Mouse (Mus musculus): Measurements from ENCODE around the gene Cyp8b1. TPM values are rescaled to one million over a fixed set of nuclear protein-coding genes. Genes with fewer than 3 reads are reported as not detected.

The Cyp8b1 gene
- total and polyA plus RNA-seq, 2 experiments from 2014 or later: not detected

- Histone ChIP-seq H3K27ac (ENCODE audit: low read depth, low read length) (no peak overlapping the region), H3K9me3 (ENCODE audit: low read length) (no peaks in the 10 kb centered on the region), H3K4me3 (ENCODE audit: low read depth, low read length) (no peak overlapping the region), H3K27me3 (ENCODE audit: insufficient read depth, low read length) (no peaks in the 10 kb centered on the region; the same call in 1 of the 2 replicates), H3K4me2 (ENCODE audit: low read depth, low read length, poor library complexity, severe bottlenecking) (no peak overlapping the region), H3K4me1 (ENCODE audit: insufficient read depth, low read length) (no peaks in the 10 kb centered on the region), H3K9ac (replicated peaks; ENCODE audit: low read length, poor library complexity, severe bottlenecking) (no peak overlapping the region), H3K36me3 (ENCODE audit: insufficient read depth, low read length) (no peaks in the 10 kb centered on the region)
- 86% methylated on average over 9 of the region's 9 CpGs for WGBS
- TF ChIP-seq CTCF (IDR thresholded peaks at IDR 0.05): no peak
- DNase-seq (ENCODE audit: low spot score) (no peak), ATAC-seq (ENCODE audit: low FRiP score) (no peak)
Observed at GRCm38 (mm10) chr9:121924901-121925560, 8.9 kb upstream of the Cyp8b1 start.

DNA sequence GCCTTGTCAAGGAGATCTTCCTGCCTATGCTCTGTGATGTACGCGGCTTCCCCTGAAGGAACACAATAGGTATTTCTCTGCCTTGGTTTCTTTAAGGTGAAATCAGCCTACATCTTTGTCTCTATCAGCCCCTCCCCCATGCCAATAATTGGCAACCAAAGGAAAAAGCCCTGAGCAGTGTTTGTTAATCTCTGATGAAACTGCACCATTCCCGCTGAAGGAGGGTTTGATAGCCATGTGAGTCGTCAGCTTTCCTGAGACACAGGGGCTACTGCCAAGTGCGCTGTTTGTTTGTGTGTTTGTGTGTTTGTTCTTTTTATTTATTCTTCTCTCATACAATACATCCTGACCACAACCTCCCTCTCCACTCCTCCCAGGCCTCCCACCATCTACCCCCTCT lies 7.8 kb upstream of the Cyp8b1 start:
- no peak for TF ChIP-seq CTCF (IDR thresholded peaks at IDR 0.05)
- WGBS: 65% methylated on average over 5 of the region's 5 CpGs
- H3K4me2 ChIP-seq (ENCODE audit: low read depth, low read length, poor library complexity, severe bottlenecking): no peak overlapping the region
- H3K9ac ChIP-seq (replicated peaks; ENCODE audit: low read length, poor library complexity, severe bottlenecking): no peak overlapping the region
- no peak for ATAC-seq (ENCODE audit: low FRiP score)
- no peaks in the 10 kb centered on the region; the same call in 1 of the 2 replicates for H3K27me3 ChIP-seq (ENCODE audit: insufficient read depth, low read length)
- H3K4me3 ChIP-seq (ENCODE audit: low read depth, low read length): no peak overlapping the region
- no peaks in the 10 kb centered on the region for H3K9me3 ChIP-seq (ENCODE audit: low read length)
- H3K36me3 ChIP-seq (ENCODE audit: insufficient read depth, low read length): no peaks in the 10 kb centered on the region
- no peak overlapping the region for H3K27ac ChIP-seq (ENCODE audit: low read depth, low read length)
- no peak for DNase-seq (ENCODE audit: low spot score)
- H3K4me1 ChIP-seq (ENCODE audit: insufficient read depth, low read length): no peaks in the 10 kb centered on the region

DNA sequence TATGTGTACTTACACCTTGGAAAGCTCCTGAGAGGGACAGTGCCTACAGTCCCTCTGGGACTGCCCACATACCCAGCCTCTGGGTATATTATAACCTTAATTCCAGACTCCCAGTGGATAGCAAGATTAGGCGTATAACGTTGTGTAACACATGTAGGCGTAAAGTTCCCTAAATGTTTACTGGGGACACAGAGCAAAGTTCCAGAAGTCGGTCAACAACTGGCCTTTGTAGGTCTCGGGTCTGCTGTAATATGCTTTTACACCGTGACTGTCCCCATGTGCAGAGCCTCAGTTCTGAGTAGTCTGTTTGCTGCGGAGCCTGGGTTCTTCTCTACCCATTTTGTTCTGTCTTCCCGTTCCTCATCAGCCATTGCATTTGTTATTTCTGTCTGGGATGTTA lies 7.3 kb upstream of the Cyp8b1 start:
- no peak for ATAC-seq (ENCODE audit: low FRiP score)
- WGBS: 89% methylated on average over 8 of the region's 8 CpGs

GRCm38 (mm10) chr9:121919027-121919501 lies 3.0 kb upstream of the Cyp8b1 start:
- Histone ChIP-seq H3K9ac (replicated peaks; ENCODE audit: low read length, poor library complexity, severe bottlenecking) (no peak overlapping the region), H3K27me3 (ENCODE audit: insufficient read depth, low read length) (no peaks in the 10 kb centered on the region), H3K4me1 (ENCODE audit: insufficient read depth, low read length) (no peaks in the 10 kb centered on the region), H3K36me3 (ENCODE audit: insufficient read depth, low read length) (no peaks in the 10 kb centered on the region), H3K9me3 (ENCODE audit: low read length) (no peaks in the 10 kb centered on the region), H3K27ac (ENCODE audit: low read depth, low read length) (no peak overlapping the region), H3K4me2 (ENCODE audit: low read depth, low read length, poor library complexity, severe bottlenecking) (no peak overlapping the region), H3K4me3 (ENCODE audit: low read depth, low read length) (no peak overlapping the region)
- no peak for ATAC-seq (ENCODE audit: low FRiP score)
- 81% methylated on average over 10 of the region's 10 CpGs for WGBS
- TF ChIP-seq CTCF (IDR thresholded peaks at IDR 0.05): no peak
- DNase-seq (ENCODE audit: low spot score): no peak

More for the DNA sequence above, 7.3 kb upstream of the Cyp8b1 start:
- no peak for DNase-seq (ENCODE audit: low spot score)
- H3K27me3 ChIP-seq (ENCODE audit: insufficient read depth, low read length): no peaks in the 10 kb centered on the region; the same call in 1 of the 2 replicates
- TF ChIP-seq CTCF (IDR thresholded peaks at IDR 0.05): no peak
- H3K4me3 ChIP-seq (ENCODE audit: low read depth, low read length): no peak overlapping the region
- H3K4me1 ChIP-seq (ENCODE audit: insufficient read depth, low read length): no peaks in the 10 kb centered on the region
- no peak overlapping the region for H3K27ac ChIP-seq (ENCODE audit: low read depth, low read length)
- no peaks in the 10 kb centered on the region for H3K9me3 ChIP-seq (ENCODE audit: low read length)
- no peak overlapping the region for H3K9ac ChIP-seq (replicated peaks; ENCODE audit: low read length, poor library complexity, severe bottlenecking)
- H3K4me2 ChIP-seq (ENCODE audit: low read depth, low read length, poor library complexity, severe bottlenecking): no peak overlapping the region
- no peaks in the 10 kb centered on the region for H3K36me3 ChIP-seq (ENCODE audit: insufficient read depth, low read length)

DNA sequence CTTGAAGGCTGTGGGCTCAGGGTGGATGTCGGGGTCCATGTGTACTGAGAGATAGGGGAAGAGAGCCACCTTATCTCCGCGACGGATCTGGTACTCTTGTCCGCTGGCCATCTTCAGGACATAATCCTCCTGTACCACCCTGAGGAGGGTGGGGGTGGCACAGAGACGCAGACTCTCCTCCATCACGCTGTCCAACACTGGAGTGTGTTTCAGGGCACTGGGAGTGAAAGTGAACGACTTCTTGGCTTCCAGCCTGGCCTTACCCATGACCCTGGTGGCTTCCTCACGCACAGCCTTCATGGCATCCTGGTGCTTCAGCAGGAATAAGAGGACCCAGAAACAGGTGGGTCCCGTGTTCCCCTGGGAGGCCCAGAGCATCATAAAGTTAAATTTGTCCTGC lies 1.0 kb downstream of the Cyp8b1 start:
- Histone ChIP-seq H3K4me2 (ENCODE audit: low read depth, low read length, poor library complexity, severe bottlenecking) (no peak overlapping the region), H3K4me3 (ENCODE audit: low read depth, low read length) (no peak overlapping the region), H3K27ac (ENCODE audit: low read depth, low read length) (no peak overlapping the region), H3K9me3 (ENCODE audit: low read length) (no peaks in the 10 kb centered on the region), H3K27me3 (ENCODE audit: insufficient read depth, low read length) (no peaks in the 10 kb centered on the region), H3K4me1 (ENCODE audit: insufficient read depth, low read length) (no peaks in the 10 kb centered on the region), H3K9ac (replicated peaks; ENCODE audit: low read length, poor library complexity, severe bottlenecking) (no peak overlapping the region), H3K36me3 (ENCODE audit: insufficient read depth, low read length) (no peaks in the 10 kb centered on the region)
- DNase-seq (ENCODE audit: low spot score): no peak
- no peak for TF ChIP-seq CTCF (IDR thresholded peaks at IDR 0.05)
- 88% methylated on average over 10 of the region's 10 CpGs for WGBS
- no peak for ATAC-seq (ENCODE audit: low FRiP score)

DNA sequence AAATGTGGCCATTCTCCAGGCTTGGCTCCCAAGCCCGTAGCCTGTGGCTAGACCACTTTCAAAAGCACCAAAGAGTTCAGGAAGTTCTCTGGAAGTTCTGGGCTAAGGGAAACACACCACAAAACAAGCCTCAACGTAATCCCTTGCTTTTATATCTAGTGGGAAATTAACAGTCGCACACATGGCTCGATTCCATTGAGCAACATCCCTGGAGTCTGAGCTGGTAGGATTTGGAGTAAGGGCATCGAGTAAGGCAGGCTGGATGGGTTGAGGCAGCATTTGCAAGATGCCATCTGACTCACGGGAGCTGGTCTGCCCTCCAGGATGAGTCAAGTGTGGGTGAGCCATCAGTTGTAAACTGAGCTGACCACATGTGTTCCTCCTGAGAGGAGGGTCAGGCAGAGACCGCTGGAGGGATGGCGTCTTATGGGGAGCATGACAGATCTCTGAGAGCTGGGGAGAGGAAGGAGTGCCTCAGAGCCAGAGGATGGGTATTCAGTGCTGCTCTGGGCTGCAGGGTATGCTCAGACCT lies 1.8 kb downstream of the Cyp8b1 start:
- Histone ChIP-seq H3K9ac (replicated peaks; ENCODE audit: low read length, poor library complexity, severe bottlenecking) (no peak overlapping the region), H3K4me3 (ENCODE audit: low read depth, low read length) (no peak overlapping the region), H3K36me3 (ENCODE audit: insufficient read depth, low read length) (no peaks in the 10 kb centered on the region), H3K9me3 (ENCODE audit: low read length) (no peaks in the 10 kb centered on the region), H3K4me2 (ENCODE audit: low read depth, low read length, poor library complexity, severe bottlenecking) (no peak overlapping the region), H3K4me1 (ENCODE audit: insufficient read depth, low read length) (no peaks in the 10 kb centered on the region), H3K27ac (ENCODE audit: low read depth, low read length) (no peak overlapping the region), H3K27me3 (ENCODE audit: insufficient read depth, low read length) (no peaks in the 10 kb centered on the region)
- ATAC-seq (ENCODE audit: low FRiP score) (no peak), DNase-seq (ENCODE audit: low spot score) (no peak)
- 93% methylated on average over 8 of the region's 8 CpGs for WGBS
- TF ChIP-seq CTCF (IDR thresholded peaks at IDR 0.05): no peak

All from midbrain, postnatal 0 days (tissue).